Mouse (Mus musculus): ENCODE results near the gene Vps37d.
A peak's percentile ranks its signal among the peaks of the same experiment; 100 is the strongest.
"Not testable (repeated sequence)": the region's sequence is repeated elsewhere in the genome, so short reads cannot be mapped to it uniquely, and the experiment has no call there.

The Vps37d gene

GRCm38 (mm10) chr5:135073349-135074150 lies 4.5 kb downstream of the Vps37d start:
- DNase-seq: no peak

GRCm38 (mm10) chr5:135072720-135073119 lies 5.3 kb downstream of the Vps37d start:
- DNase-seq: no peak

- DNase-seq: no peak
Measured at GRCm38 (mm10) chr5:135072061-135072460, 6.0 kb downstream of the Vps37d start.

- DNase-seq: peak; percentile 28
Measured at GRCm38 (mm10) chr5:135070448-135070847, 7.6 kb downstream of the Vps37d start.

GRCm38 (mm10) chr5:135066008-135066407 lies 12.1 kb downstream of the Vps37d start:
- no peak for DNase-seq

- not testable (repeated sequence) for DNase-seq
Measured at GRCm38 (mm10) chr5:135064909-135065446, 13.1 kb downstream of the Vps37d start, which contains the start of gene Bud23. Gene Bud23 (minus strand): TSS chr5:135064959.

GRCm38 (mm10) chr5:135064382-135064766 lies 13.7 kb downstream of the Vps37d start:
- no peak for DNase-seq

GRCm38 (mm10) chr5:135063629-135064381 lies 14.3 kb downstream of the Vps37d start, which contains the start of gene Dnajc30:
Gene Dnajc30 (plus strand): TSS chr5:135064202.
- peak; percentile 96 for DNase-seq

GRCm38 (mm10) chr5:135053356-135053755 lies 24.7 kb downstream of the Vps37d start:
- no peak for DNase-seq

- DNase-seq: not testable (repeated sequence)
Measured at GRCm38 (mm10) chr5:135049268-135049667, 28.8 kb downstream of the Vps37d start.

- DNase-seq: no peak
Measured at GRCm38 (mm10) chr5:135048539-135048938, 29.5 kb downstream of the Vps37d start.

GRCm38 (mm10) chr5:135044575-135044974 lies 33.5 kb downstream of the Vps37d start:
- DNase-seq: no peak

GRCm38 (mm10) chr5:135042105-135042788 lies 35.8 kb downstream of the Vps37d start:
- peak; percentile 65 for DNase-seq

- DNase-seq: peak; percentile 47
Measured at GRCm38 (mm10) chr5:135040777-135041176, 37.3 kb downstream of the Vps37d start.

GRCm38 (mm10) chr5:135040059-135040458 lies 38.0 kb downstream of the Vps37d start:
- no peak for DNase-seq

GRCm38 (mm10) chr5:135039541-135039940 lies 38.5 kb downstream of the Vps37d start:
- no peak for DNase-seq

GRCm38 (mm10) chr5:135037946-135038345 lies 40.1 kb downstream of the Vps37d start:
- no peak for DNase-seq

GRCm38 (mm10) chr5:135035608-135036359 lies 42.3 kb downstream of the Vps37d start:
- peak; percentile 38 for DNase-seq

- no peak for DNase-seq
Measured at GRCm38 (mm10) chr5:135034593-135034992, 43.5 kb downstream of the Vps37d start.

- DNase-seq: no peak
Measured at GRCm38 (mm10) chr5:135032581-135032980, 45.5 kb downstream of the Vps37d start.

- DNase-seq: no peak
Measured at GRCm38 (mm10) chr5:135029007-135029854, 48.8 kb downstream of the Vps37d start.

All from liver (tissue).